Mouse (Mus musculus) E14TG2a.4 (cell line): ENCODE data around the gene Exosc9.

ENCODE experiments used
- CTCF ChIP-seq: conservative IDR thresholded peaks from 2 replicates; pipeline ENCODE4 v1.5.1; 2014; ENCODE audit warnings: low read length
- NANOG ChIP-seq: IDR thresholded peaks from 2 replicates; pipeline ENCODE4 v1.6.1; 2014; ENCODE audit warnings: borderline replicate concordance, low read length, mixed read lengths
- POU5F1 ChIP-seq: IDR thresholded peaks from 2 replicates; pipeline ENCODE4 v1.6.1; 2014; ENCODE audit warnings: low read length, borderline replicate concordance

DNA sequence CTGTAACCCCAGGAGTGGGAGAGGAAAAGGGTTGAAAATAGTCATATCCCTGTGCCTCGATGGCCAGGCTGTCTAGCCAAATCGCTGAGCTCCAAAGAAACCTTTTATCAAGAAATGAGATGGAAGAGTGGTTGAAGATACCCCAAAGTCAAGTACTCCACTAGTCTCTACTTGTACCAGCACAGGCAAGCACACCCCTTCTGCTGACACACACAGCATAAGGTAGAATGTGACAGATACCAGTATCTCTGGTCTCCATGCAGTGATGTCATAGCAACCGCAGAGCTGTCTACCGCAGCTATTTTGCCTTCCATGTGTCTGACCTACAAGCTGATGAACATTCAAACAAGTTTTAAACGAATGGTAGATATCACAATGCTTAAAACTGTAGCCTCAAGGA is 17.4 kb downstream of the Exosc9 start:
- TF ChIP-seq CTCF (no peak), NANOG (no peak), POU5F1 (no peak)
